Mouse (Mus musculus) left cerebral cortex, adult 11 months (tissue): ENCODE measurements at regions not wholly inside any gene's neighbourhood (a gene's known extent, or its start where the extent isn't known, plus 50 kb on each side); places are given as distances from the start of the nearest gene placed in this dataset.

Experiments used
- DNase-seq: peaks from one replicate; pipeline ENCODE4 v3.0.0; 2022; ENCODE audit warnings: low spot score

- DNase-seq = no peak
These were observed 58.9 kb upstream of the Syt13 start for GRCm38 (mm10) chr2:92856047-92856446.

GRCm38 (mm10) chr2:92860502-92861197 is 54.2 kb upstream of the Syt13 start:
- DNase-seq = no peak
